Mouse (Mus musculus) MEL (cell line): ENCODE results near the gene Fbxw11. TPM values are rescaled to one million over a fixed set of nuclear protein-coding genes. Genes with fewer than 3 reads are reported as not detected.

ENCODE experiments used
- DNase-seq: peaks from one replicate; pipeline ENCODE4 v3.0.0; 2011; ENCODE audit warnings: low read depth, low spot score
- H3K27ac ChIP-seq: 2 replicates; pipeline ENCODE4 v1.5.1; 2012; ENCODE audit warnings: low read depth, mild to moderate bottlenecking, control low read depth, low read length, moderate library complexity; ENCODE audit not compliant: control insufficient read depth
- H3K27me3 ChIP-seq, 2 experiments: fragments of 150-350 bp in 1 of 2; sonication (generic) in 1 of 2; 2 replicates each; pipeline ENCODE4 v1.6.1; 2012; ENCODE audit warnings: low read length in 2 of 2, mild to moderate bottlenecking in 2 of 2, improper control_type of control experiment in 1 of 2, moderate library complexity in 1 of 2; ENCODE audit not compliant: insufficient read depth in 2 of 2, control insufficient read depth in 1 of 2
- H3K36me3 ChIP-seq, 2 experiments: 2 replicates each; pipeline ENCODE4 v1.6.1; 2012 to 2014; ENCODE audit warnings: low read length in 2 of 2, improper control_type of control experiment in 1 of 2, inconsistent platforms in 1 of 2, mild to moderate bottlenecking in 1 of 2; ENCODE audit not compliant: insufficient read depth in 2 of 2, control insufficient read depth in 1 of 2
- H3K4me1 ChIP-seq, 2 experiments: fragments of 150-350 bp in 1 of 2; sonication (generic) in 1 of 2; 2 replicates each; pipeline ENCODE4 v1.6.1; 2012; ENCODE audit warnings: low read length in 2 of 2, improper control_type of control experiment in 1 of 2, mild to moderate bottlenecking in 1 of 2; ENCODE audit not compliant: insufficient read depth in 2 of 2, control insufficient read depth in 1 of 2
- H3K4me3 ChIP-seq, 2 experiments: fragments of 150-350 bp in 1 of 2; sonication (generic) in 1 of 2; 2 replicates each; pipeline ENCODE4 v1.5.1; 2012; ENCODE audit warnings: low read depth in 2 of 2, low read length in 2 of 2, mild to moderate bottlenecking in 2 of 2, moderate library complexity in 2 of 2, control low read depth in 1 of 2, improper control_type of control experiment in 1 of 2; ENCODE audit not compliant: control insufficient read depth in 1 of 2, insufficient read depth in 1 of 2
- H3K79me2 ChIP-seq: 2 replicates; pipeline ENCODE4 v1.6.1; 2012; ENCODE audit warnings: mild to moderate bottlenecking, low read length, moderate library complexity; ENCODE audit not compliant: control insufficient read depth, poor library complexity, insufficient read depth
- H3K9ac ChIP-seq: 2 replicates; pipeline ENCODE4 v1.6.1; 2012; ENCODE audit warnings: low read depth, mild to moderate bottlenecking, control low read depth, low read length, moderate library complexity; ENCODE audit not compliant: control insufficient read depth, poor library complexity, severe bottlenecking
- H3K9me3 ChIP-seq: fragments of 150-350 bp; sonication (generic); replicated peaks from 2 replicates; pipeline ENCODE4 v1.6.1; 2012; ENCODE audit warnings: mild to moderate bottlenecking, low read length, improper control_type of control experiment, moderate library complexity; ENCODE audit not compliant: insufficient read depth
- BHLHE40 ChIP-seq: IDR thresholded peaks from 2 replicates; pipeline ENCODE4 v1.6.1; 2012; ENCODE audit warnings: low read depth, mild to moderate bottlenecking, inconsistent platforms, low read length, improper control_type of control experiment, borderline replicate concordance
- CHD2 ChIP-seq: IDR thresholded peaks from 2 replicates; pipeline ENCODE4 v1.6.1; 2011; ENCODE audit warnings: low read length, improper control_type of control experiment
- CTCF ChIP-seq, 3 experiments: IDR thresholded peaks in 2 of 3; conservative IDR thresholded peaks in 1 of 3; 2 replicates each; pipeline ENCODE4 v1.5.1; 2011 to 2012; ENCODE audit warnings: low read length in 3 of 3, low read depth in 2 of 3, mild to moderate bottlenecking in 2 of 3, improper control_type of control experiment in 1 of 3, inconsistent platforms in 1 of 3, mixed read lengths in 1 of 3, moderate library complexity in 1 of 3; ENCODE audit not compliant: control insufficient read depth in 1 of 3, insufficient read depth in 1 of 3, poor library complexity in 1 of 3, severe bottlenecking in 1 of 3
- E2F4 ChIP-seq: IDR thresholded peaks from 2 replicates; pipeline ENCODE4 v1.6.1; 2011; ENCODE audit warnings: low read depth, low read length, improper control_type of control experiment, borderline replicate concordance
- ELF1 ChIP-seq: IDR thresholded peaks from 2 replicates; pipeline ENCODE4 v1.6.1; 2014; ENCODE audit warnings: low read depth, mild to moderate bottlenecking, inconsistent platforms, low read length, improper control_type of control experiment, moderate library complexity
- ETS1 ChIP-seq: IDR thresholded peaks from 2 replicates; pipeline ENCODE4 v1.6.1; 2012; ENCODE audit warnings: low read depth, mild to moderate bottlenecking, inconsistent platforms, low read length, improper control_type of control experiment, moderate library complexity
- JUND ChIP-seq: IDR thresholded peaks from 2 replicates; pipeline ENCODE4 v1.6.1; 2011; ENCODE audit warnings: low read depth, mild to moderate bottlenecking, improper control_type of control experiment, low read length
- KAT2A ChIP-seq: conservative IDR thresholded peaks from 2 replicates; pipeline ENCODE4 v1.6.1; 2012; ENCODE audit warnings: low read depth, low read length, improper control_type of control experiment, inconsistent platforms
- MAX ChIP-seq: IDR thresholded peaks from 2 replicates; pipeline ENCODE4 v1.6.1; 2011; ENCODE audit warnings: low read length, improper control_type of control experiment
- MAZ ChIP-seq: IDR thresholded peaks from 2 replicates; pipeline ENCODE4 v1.6.1; 2012; ENCODE audit warnings: low read depth, mild to moderate bottlenecking, inconsistent platforms, low read length, improper control_type of control experiment
- MEF2A ChIP-seq: IDR thresholded peaks from 2 replicates; pipeline ENCODE4 v1.6.1; 2014; ENCODE audit warnings: low read depth, mild to moderate bottlenecking, inconsistent platforms, low read length, improper control_type of control experiment; ENCODE audit not compliant: poor library complexity, insufficient replicate concordance, severe bottlenecking; ENCODE audit errors: extremely low read depth
- POLR2A ChIP-seq, 2 experiments: IDR thresholded peaks; 2 replicates each; pipeline ENCODE4 v1.6.1; 2011 to 2012; ENCODE audit warnings: low read length in 2 of 2, mild to moderate bottlenecking in 2 of 2, control low read depth in 1 of 2, improper control_type of control experiment in 1 of 2, low read depth in 1 of 2, moderate library complexity in 1 of 2; ENCODE audit not compliant: control insufficient read depth in 1 of 2, insufficient read depth in 1 of 2, poor library complexity in 1 of 2
- POLR2AphosphoS2 ChIP-seq: IDR thresholded peaks from 2 replicates; pipeline ENCODE4 v1.6.1; 2011; ENCODE audit warnings: low read length, improper control_type of control experiment
- SIN3A ChIP-seq: IDR thresholded peaks from 2 replicates; pipeline ENCODE4 v1.6.1; 2012; ENCODE audit warnings: low read length, improper control_type of control experiment, inconsistent platforms
- TBP ChIP-seq: IDR thresholded peaks from 2 replicates; pipeline ENCODE4 v1.8.0; 2011; ENCODE audit warnings: low read depth, low read length, improper control_type of control experiment
- UBTF ChIP-seq: IDR thresholded peaks from 2 replicates; pipeline ENCODE4 v1.6.1; 2012; ENCODE audit warnings: low read depth, mild to moderate bottlenecking, inconsistent platforms, low read length, improper control_type of control experiment, moderate library complexity, borderline replicate concordance; ENCODE audit not compliant: insufficient read depth
- USF1 ChIP-seq: IDR thresholded peaks from 2 replicates; pipeline ENCODE4 v1.6.1; 2014; ENCODE audit warnings: low read depth, mild to moderate bottlenecking, inconsistent platforms, low read length, improper control_type of control experiment, moderate library complexity
- ZC3H11A ChIP-seq: IDR thresholded peaks from 2 replicates; pipeline ENCODE4 v1.6.1; 2012; ENCODE audit warnings: low read depth, mild to moderate bottlenecking, inconsistent platforms, low read length, improper control_type of control experiment
- ZMIZ1 ChIP-seq: IDR thresholded peaks from 2 replicates; pipeline ENCODE4 v1.6.1; 2012; ENCODE audit warnings: low read depth, mild to moderate bottlenecking, inconsistent platforms, low read length, improper control_type of control experiment, moderate library complexity
- ZNF384 ChIP-seq: IDR thresholded peaks from 2 replicates; pipeline ENCODE4 v1.6.1; 2012; ENCODE audit warnings: low read depth, mild to moderate bottlenecking, inconsistent platforms, low read length, improper control_type of control experiment
- polyA plus RNA-seq, 2 experiments: library from polyadenylated mRNA; stranded (reverse) in 1 of 2; unstranded in 1 of 2; fragments of >175 nt in 1 of 2; fragments of >200 nt in 1 of 2; gene quantifications; 2 replicates each; pipeline versions ENCODE4 v1.2.1 to v1.2.4; 2012; ENCODE audit warnings: low replicate concordance in 2 of 2, low read depth in 1 of 2; ENCODE audit not compliant: insufficient read length in 2 of 2, insufficient read depth in 1 of 2, missing spikeins in 1 of 2
- total RNA-seq: library from RNA; depleted of rRNA; stranded (reverse); fragments of 300-350 nt; gene quantifications from 2 replicates; pipeline ENCODE4 v1.2.3, GENCODE M21; 2012

Gene Fbxw11
- total and polyA plus RNA-seq, 3 experiments, result 35.4 to 98.5 (median 53.5) TPM

DNA sequence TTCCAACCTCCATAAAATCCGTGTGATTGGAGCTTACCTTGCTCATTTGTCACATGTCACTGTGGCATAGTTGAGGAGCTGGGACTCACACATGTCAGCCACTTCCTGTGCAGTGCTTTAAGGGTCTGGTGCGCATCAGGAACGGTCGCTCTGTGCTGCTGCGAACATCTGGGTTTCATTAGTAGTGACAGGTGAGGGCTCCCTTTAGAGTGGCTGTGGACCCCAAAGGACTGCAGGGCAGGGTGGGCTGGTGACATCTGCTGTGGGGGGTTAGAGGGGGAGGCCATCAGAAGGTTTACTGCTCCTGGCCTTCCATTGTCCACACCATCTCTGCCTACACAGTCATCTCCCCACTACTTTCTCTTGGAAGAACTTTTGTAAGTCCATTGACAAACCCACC, 101.4 kb downstream of the Fbxw11 start:
- Histone ChIP-seq H3K27me3 (no peaks in the 10 kb centered on the region), H3K4me3 (no peak overlapping the region), H3K9me3 (no peaks in the 10 kb centered on the region), H3K79me2 (no peaks in the 10 kb centered on the region; the same call in 1 of the 2 replicates), H3K9ac (no peak overlapping the region), H3K36me3 (peaks cover 0 to 30% of the 10 kb centered on the region in 2 experiments; a peak in 2 of 4 replicates), H3K4me1 (no peaks in the 10 kb centered on the region), H3K27ac (no peak overlapping the region)
- no peak for DNase-seq
- no peak for TF ChIP-seq CHD2
- no peak for TF ChIP-seq KAT2A
- TF ChIP-seq ZMIZ1, result no peak
- no peak for TF ChIP-seq CTCF (IDR thresholded peaks at IDR 0.05 in 2 of 3, conservative IDR thresholded peaks at IDR 0.05 in 1 of 3; ENCODE audit: control insufficient read depth in 1 of 3, insufficient read depth in 1 of 3, low read depth in 2 of 3, low read length in 3 of 3, poor library complexity in 1 of 3, severe bottlenecking in 1 of 3)
- no peak for TF ChIP-seq E2F4
- TF ChIP-seq SIN3A, result no peak
- TF ChIP-seq MEF2A, result no peak
- TF ChIP-seq MAX, result no peak
- no peak for TF ChIP-seq USF1
- no peak for TF ChIP-seq ELF1
- TF ChIP-seq MAZ, result no peak
- TF ChIP-seq POLR2AphosphoS2, result no peak
- TF ChIP-seq UBTF, result no peak
- no peak for TF ChIP-seq BHLHE40

DNA sequence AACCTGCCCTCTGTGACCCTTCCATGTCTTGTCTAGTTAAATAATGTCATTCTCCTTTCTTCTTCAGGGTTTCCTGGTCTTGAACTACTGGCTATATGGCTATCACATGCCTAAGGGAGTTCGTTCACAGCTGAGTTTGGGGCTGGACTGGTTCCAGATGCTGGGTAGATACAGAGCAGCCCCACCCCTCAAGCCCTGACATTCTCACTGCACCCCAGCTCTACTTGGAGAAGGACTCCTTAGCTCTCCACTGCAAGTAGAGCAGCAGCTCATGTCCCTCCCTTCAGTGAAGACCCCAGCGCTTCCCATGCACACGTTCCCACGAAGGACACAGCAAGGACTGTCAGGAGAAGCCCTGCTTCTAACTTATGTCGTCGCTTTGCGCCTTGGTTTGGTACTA, 101.9 kb downstream of the Fbxw11 start:
- no peaks in the 10 kb centered on the region for H3K9me3 ChIP-seq
- no peaks in the 10 kb centered on the region for H3K27me3 ChIP-seq
- no peak overlapping the region for H3K27ac ChIP-seq
- H3K9ac ChIP-seq, result no peak overlapping the region
- no peaks in the 10 kb centered on the region for H3K4me1 ChIP-seq
- no peak overlapping the region for H3K4me3 ChIP-seq
- no peaks in the 10 kb centered on the region; the same call in 1 of the 2 replicates for H3K79me2 ChIP-seq
- DNase-seq, result no peak
- H3K36me3 ChIP-seq, result peaks cover 0 to 27% of the 10 kb centered on the region in 2 experiments; a peak in 2 of 4 replicates
- TF ChIP-seq ETS1 (0 out of 2 replicates have a peak, but pooled peaks have one; percentile 18), JUND (no peak)

DNA sequence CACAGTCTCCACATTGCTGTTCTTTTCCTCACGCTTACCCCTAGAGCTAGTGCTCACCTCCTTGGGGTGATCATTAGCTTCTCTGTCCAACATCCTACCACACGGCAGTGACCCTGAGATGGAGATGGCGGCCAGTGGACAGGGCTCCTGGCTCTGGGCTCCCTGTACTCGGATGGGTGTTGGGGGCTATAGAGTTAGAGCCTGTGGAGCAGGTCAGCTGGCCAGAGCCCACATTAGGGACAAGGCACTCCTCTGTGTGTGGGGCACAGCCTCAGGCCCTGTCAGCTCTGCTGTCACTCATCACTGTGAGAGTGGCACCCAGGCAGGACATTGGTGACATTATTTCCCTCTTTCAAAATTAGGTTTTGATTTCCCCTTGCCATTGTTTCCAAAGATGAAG, 102.9 kb downstream of the Fbxw11 start:
- TF ChIP-seq SIN3A, result no peak
- no peak for TF ChIP-seq ZC3H11A
- TF ChIP-seq ZNF384, result no peak
- no peak for TF ChIP-seq POLR2AphosphoS2
- TF ChIP-seq ELF1, result no peak
- TF ChIP-seq TBP, result no peak
- no peak for TF ChIP-seq POLR2A (IDR thresholded peaks at IDR 0.05; ENCODE audit: control insufficient read depth in 1 of 2, insufficient read depth in 1 of 2, low read depth in 1 of 2, low read length in 2 of 2, poor library complexity in 1 of 2)
- H3K36me3 ChIP-seq, result peaks cover 0 to 23% of the 10 kb centered on the region in 2 experiments; a peak in 2 of 4 replicates
- H3K4me3 ChIP-seq, result no peak overlapping the region
- no peak overlapping the region for H3K27ac ChIP-seq
- H3K4me1 ChIP-seq, result 0 out of 4 replicates have a peak, but pooled peaks cover 0 to 1% of the 10 kb centered on the region in 2 experiments
- no peak overlapping the region for H3K9ac ChIP-seq
- DNase-seq, result no peak
- H3K79me2 ChIP-seq, result no peaks in the 10 kb centered on the region; the same call in 1 of the 2 replicates
- H3K27me3 ChIP-seq, result no peaks in the 10 kb centered on the region
- no peaks in the 10 kb centered on the region for H3K9me3 ChIP-seq
